Comparison of ENCODE assay signal across 10 mouse cellular contexts in genomic region chr1:187377865-187378524, GRCm38 (mm10).
DNase-seq lines count a peak whose midpoint lies in the region; ATAC-seq lines count a peak whose summit lies in the region.
"Had no signal": no experiment of that assay in that cellular context is flagged by ENCODE, and none has a peak within 500 bp of the region (broad histone marks: within the 10 kb centered on the region; RNA-seq: fewer than 3 reads in every experiment).

No protein-coding gene starts in this region.

- H3K36me3 ChIP-seq in neural tube, embryonic 11.5 days (ENCODE audit: control insufficient read depth, insufficient read depth, low read length) = no peaks in the 10 kb centered on the region
- H3K36me3 ChIP-seq in limb, embryonic 12.5 days = no peaks in the 10 kb centered on the region

- H3K9me3 ChIP-seq in neural tube, embryonic 11.5 days (ENCODE audit: control insufficient read depth, low read length) = no peaks in the 10 kb centered on the region
- no peaks in the 10 kb centered on the region for H3K9me3 ChIP-seq in limb, embryonic 12.5 days

- peak; percentile 14 for DNase-seq in embryo, embryonic 11 days
- no peak for DNase-seq in embryo, embryonic 10 days (ENCODE audit: low spot score)
- peak; percentile 35 for DNase-seq in neural tube, embryonic 11.5 days (ENCODE audit: low spot score)
- no peak for DNase-seq in neural tube, embryonic 10.5 days (ENCODE audit: extremely low spot score, low spot score)
- peak; percentile 27 for DNase-seq in telencephalon, adult 2 months (ENCODE audit: low read depth, low spot score)
- no peak for DNase-seq in layer of hippocampus, adult 8-10 months (ENCODE audit: low spot score in 2 of 2)
- no peak for DNase-seq in lung, postnatal 14 days
- DNase-seq: cerebellum, adult 8-10 months had no signal

- H3K9ac ChIP-seq in neural tube, embryonic 11.5 days (ENCODE audit: low read length) = no peak overlapping the region
- H3K9ac ChIP-seq in limb, embryonic 12.5 days (replicated peaks) = no peak overlapping the region

- H3K4me1 ChIP-seq in neural tube, embryonic 11.5 days (ENCODE audit: control insufficient read depth, insufficient read depth, low read length) = no peaks in the 10 kb centered on the region
- H3K4me1 ChIP-seq in limb, embryonic 12.5 days (replicated peaks) = peaks cover 10% of the 10 kb centered on the region

- H3K27me3 ChIP-seq in neural tube, embryonic 11.5 days (ENCODE audit: control insufficient read depth, insufficient read depth, low read length) = no peaks in the 10 kb centered on the region
- H3K27me3 ChIP-seq in limb, embryonic 12.5 days = peaks cover 5% of the 10 kb centered on the region; the same call in 1 of the 2 replicates

- H3K4me3 ChIP-seq in neural tube, embryonic 11.5 days (ENCODE audit: low read depth, low read length) = no peak overlapping the region
- H3K4me3 ChIP-seq in limb, embryonic 12.5 days (replicated peaks) = no peak overlapping the region

- H3K27ac ChIP-seq in neural tube, embryonic 11.5 days (ENCODE audit: low read depth, low read length) = no peak overlapping the region
- H3K27ac ChIP-seq in limb, embryonic 12.5 days = no peak overlapping the region

- peak; percentile 65; the same call in 1 of the 2 replicates for ATAC-seq in neural tube, embryonic 11.5 days (ENCODE audit: insufficient read depth, low FRiP score, low TSS enrichment)
- ATAC-seq in limb, embryonic 12.5 days (ENCODE audit: insufficient number of reproducible peaks, insufficient read depth, low FRiP score, low TSS enrichment, low read depth) = peak; percentile 52; the same call in 1 of the 2 replicates
- ATAC-seq: intestine, postnatal 0 days had no signal

- 60% methylated on average over 14 of the region's 14 CpGs for WGBS in neural tube, embryonic 11.5 days
- 36% methylated on average over 14 of the region's 14 CpGs for WGBS in limb, embryonic 12.5 days

- no peak overlapping the region for H3K4me2 ChIP-seq in neural tube, embryonic 11.5 days (ENCODE audit: low read depth)
- no peak overlapping the region; the same call in 1 of the 2 replicates for H3K4me2 ChIP-seq in limb, embryonic 12.5 days

Comparison
In these comparisons a context has a peak if more than half of its experiments do, and no peak if none do; other contexts are left out.
1. DNase-seq: peak in embryo, embryonic 11 days (single experiment), neural tube, embryonic 11.5 days (single experiment) and telencephalon, adult 2 months (single experiment); none in embryo, embryonic 10 days (single experiment), neural tube, embryonic 10.5 days (single experiment), layer of hippocampus, adult 8-10 months (0 of 2) and lung, postnatal 14 days (single experiment).